Mouse (Mus musculus): ENCODE results near the gene Ush1g. TPM values are rescaled to one million over a fixed set of nuclear protein-coding genes. Genes with fewer than 3 reads are reported as not detected.

Ush1g gene
- total and polyA plus RNA-seq, 2 experiments from 2014 or later = 0.32 TPM; not detected in 1

- peak; percentile 4; the same call in 1 of the 2 replicates for TF ChIP-seq CTCF (IDR thresholded peaks at IDR 0.05)
Observed at GRCm38 (mm10) chr11:115329339-115329738, 7.5 kb upstream of the Ush1g start.

GRCm38 (mm10) chr11:115326730-115327129, 4.9 kb upstream of the Ush1g start:
- no peak overlapping the region for H3K9ac ChIP-seq (replicated peaks; ENCODE audit: low read length, poor library complexity, severe bottlenecking)
- WGBS = 77% methylated on average over 7 of the region's 7 CpGs
- H3K27ac ChIP-seq (ENCODE audit: low read depth, low read length) = no peak overlapping the region
- H3K36me3 ChIP-seq (ENCODE audit: insufficient read depth, low read length) = no peaks in the 10 kb centered on the region
- ATAC-seq (ENCODE audit: low FRiP score) (no peak), DNase-seq (ENCODE audit: low spot score) (no peak)
- TF ChIP-seq CTCF (IDR thresholded peaks at IDR 0.05) = no peak
- H3K9me3 ChIP-seq (ENCODE audit: low read length) = no peaks in the 10 kb centered on the region
- H3K4me3 ChIP-seq (ENCODE audit: low read depth, low read length) = no peak overlapping the region
- no peaks in the 10 kb centered on the region for H3K4me1 ChIP-seq (ENCODE audit: insufficient read depth, low read length)
- no peak overlapping the region for H3K4me2 ChIP-seq (ENCODE audit: low read depth, low read length, poor library complexity, severe bottlenecking)
- H3K27me3 ChIP-seq (ENCODE audit: insufficient read depth, low read length) = peaks cover 21% of the 10 kb centered on the region

More at GRCm38 (mm10) chr11:115329339-115329738, 7.5 kb upstream of the Ush1g start:
- WGBS = 70% methylated on average over 15 of the region's 15 CpGs
- H3K4me3 ChIP-seq (ENCODE audit: low read depth, low read length) = no peak overlapping the region
- no peaks in the 10 kb centered on the region for H3K9me3 ChIP-seq (ENCODE audit: low read length)
- H3K9ac ChIP-seq (replicated peaks; ENCODE audit: low read length, poor library complexity, severe bottlenecking) = no peak overlapping the region
- 0 out of 2 replicates have a peak, but pooled peaks cover 3% of the 10 kb centered on the region for H3K27me3 ChIP-seq (ENCODE audit: insufficient read depth, low read length)
- no peaks in the 10 kb centered on the region for H3K36me3 ChIP-seq (ENCODE audit: insufficient read depth, low read length)
- 0 out of 2 replicates have a peak, but pooled peaks cover under 1% of the 10 kb centered on the region for H3K4me1 ChIP-seq (ENCODE audit: insufficient read depth, low read length)
- DNase-seq (ENCODE audit: low spot score) (no peak), ATAC-seq (ENCODE audit: low FRiP score) (no peak)
- H3K4me2 ChIP-seq (ENCODE audit: low read depth, low read length, poor library complexity, severe bottlenecking) = no peak overlapping the region
- no peak overlapping the region for H3K27ac ChIP-seq (ENCODE audit: low read depth, low read length)

- Histone ChIP-seq H3K4me1 (ENCODE audit: insufficient read depth, low read length) (no peaks in the 10 kb centered on the region), H3K4me3 (ENCODE audit: low read depth, low read length) (0 out of 2 replicates have a peak overlapping the region, but pooled peaks have one; percentile 9), H3K4me2 (ENCODE audit: low read depth, low read length, poor library complexity, severe bottlenecking) (0 out of 2 replicates have a peak overlapping the region, but pooled peaks have one; percentile 9), H3K9ac (replicated peaks; ENCODE audit: low read length, poor library complexity, severe bottlenecking) (0 out of 2 replicates have a peak overlapping the region, but pooled peaks have one; percentile 19), H3K27me3 (ENCODE audit: insufficient read depth, low read length) (peaks cover 51% of the 10 kb centered on the region), H3K36me3 (ENCODE audit: insufficient read depth, low read length) (no peaks in the 10 kb centered on the region), H3K27ac (ENCODE audit: low read depth, low read length) (no peak overlapping the region), H3K9me3 (ENCODE audit: low read length) (no peaks in the 10 kb centered on the region)
- no peak for TF ChIP-seq CTCF (IDR thresholded peaks at IDR 0.05)
- 20% methylated on average over 32 of the region's 32 CpGs for WGBS
- peak; percentile 13 for DNase-seq (ENCODE audit: low spot score)
- ATAC-seq (ENCODE audit: low FRiP score) = no peak
Observed at GRCm38 (mm10) chr11:115323354-115323753, 1.5 kb upstream of the Ush1g start.

DNA sequence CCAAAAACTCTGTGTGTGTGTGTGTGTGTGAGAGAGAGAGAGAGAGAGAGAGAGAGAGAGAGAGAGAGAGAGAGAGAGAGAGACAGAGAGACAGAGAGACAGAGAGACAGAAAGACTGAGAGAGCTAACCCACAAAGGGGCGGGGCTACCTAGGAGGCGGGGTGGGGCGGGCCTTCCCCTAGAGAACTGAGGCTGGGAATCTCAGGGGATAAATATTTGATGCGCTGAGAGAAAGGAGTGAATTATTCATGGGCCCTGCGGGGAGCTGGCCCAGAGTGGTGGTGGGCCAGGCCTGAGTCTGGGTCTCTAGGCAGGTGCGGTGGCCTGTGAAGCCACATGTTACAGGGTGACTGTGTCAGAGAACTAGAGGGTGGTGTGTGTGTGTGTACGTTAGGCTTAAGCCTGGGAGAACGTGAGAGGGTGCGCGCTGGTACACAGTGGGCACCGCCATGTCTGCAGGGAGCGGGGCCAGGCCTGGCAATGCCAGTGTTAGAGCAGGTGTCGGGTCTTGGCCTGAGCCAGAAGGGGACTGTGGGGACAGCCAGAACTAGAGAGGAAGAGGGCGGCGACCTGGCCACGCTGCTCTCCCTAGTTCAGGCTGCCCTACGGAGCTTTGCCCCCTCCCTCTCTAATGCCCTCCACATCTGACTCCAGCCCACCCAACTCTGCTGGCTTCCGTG, 2.0 kb downstream of the Ush1g start:
- Histone ChIP-seq H3K4me1 (ENCODE audit: insufficient read depth, low read length) (no peaks in the 10 kb centered on the region), H3K4me2 (ENCODE audit: low read depth, low read length, poor library complexity, severe bottlenecking) (no peak overlapping the region), H3K27ac (ENCODE audit: low read depth, low read length) (no peak overlapping the region), H3K27me3 (ENCODE audit: insufficient read depth, low read length) (peaks cover 79% of the 10 kb centered on the region), H3K9me3 (ENCODE audit: low read length) (no peaks in the 10 kb centered on the region), H3K9ac (replicated peaks; ENCODE audit: low read length, poor library complexity, severe bottlenecking) (no peak overlapping the region), H3K36me3 (ENCODE audit: insufficient read depth, low read length) (no peaks in the 10 kb centered on the region), H3K4me3 (ENCODE audit: low read depth, low read length) (no peak overlapping the region)
- whole genome bisulfite sequencing = 8% methylated on average over 17 of the region's 18 CpGs
- TF ChIP-seq CTCF (IDR thresholded peaks at IDR 0.05) = no peak
- DNase-seq (ENCODE audit: low spot score) (no peak), ATAC-seq (ENCODE audit: low FRiP score) (no peak)

GRCm38 (mm10) chr11:115318245-115319027, 3.4 kb downstream of the Ush1g start:
- no peaks in the 10 kb centered on the region for H3K4me1 ChIP-seq (ENCODE audit: insufficient read depth, low read length)
- WGBS = 3% methylated on average over 63 of the region's 63 CpGs
- peak; percentile 11 for DNase-seq (ENCODE audit: low spot score)
- H3K9me3 ChIP-seq (ENCODE audit: low read length) = no peaks in the 10 kb centered on the region
- H3K36me3 ChIP-seq (ENCODE audit: insufficient read depth, low read length) = no peaks in the 10 kb centered on the region
- 0 out of 2 replicates have a peak overlapping the region, but pooled peaks have one; percentile 2 for H3K4me2 ChIP-seq (ENCODE audit: low read depth, low read length, poor library complexity, severe bottlenecking)
- ATAC-seq (ENCODE audit: low FRiP score) = no peak
- H3K27ac ChIP-seq (ENCODE audit: low read depth, low read length) = no peak overlapping the region
- peaks cover 86% of the 10 kb centered on the region for H3K27me3 ChIP-seq (ENCODE audit: insufficient read depth, low read length)
- no peak for TF ChIP-seq CTCF (IDR thresholded peaks at IDR 0.05)
- H3K9ac ChIP-seq (replicated peaks; ENCODE audit: low read length, poor library complexity, severe bottlenecking) = no peak overlapping the region
- H3K4me3 ChIP-seq (ENCODE audit: low read depth, low read length) = 0 out of 2 replicates have a peak overlapping the region, but pooled peaks have one; percentile 9

- 57% methylated on average over 7 of the region's 7 CpGs for WGBS
- no peaks in the 10 kb centered on the region for H3K36me3 ChIP-seq (ENCODE audit: insufficient read depth, low read length)
- H3K9ac ChIP-seq (replicated peaks; ENCODE audit: low read length, poor library complexity, severe bottlenecking) = no peak overlapping the region
- no peaks in the 10 kb centered on the region for H3K4me1 ChIP-seq (ENCODE audit: insufficient read depth, low read length)
- H3K9me3 ChIP-seq (ENCODE audit: low read length) = no peaks in the 10 kb centered on the region
- DNase-seq (ENCODE audit: low spot score) (no peak), ATAC-seq (ENCODE audit: low FRiP score) (no peak)
- H3K4me3 ChIP-seq (ENCODE audit: low read depth, low read length) = no peak overlapping the region
- peaks cover 76% of the 10 kb centered on the region for H3K27me3 ChIP-seq (ENCODE audit: insufficient read depth, low read length)
- no peak for TF ChIP-seq CTCF (IDR thresholded peaks at IDR 0.05)
- H3K27ac ChIP-seq (ENCODE audit: low read depth, low read length) = no peak overlapping the region
- H3K4me2 ChIP-seq (ENCODE audit: low read depth, low read length, poor library complexity, severe bottlenecking) = no peak overlapping the region
Observed at GRCm38 (mm10) chr11:115317204-115317603, 4.6 kb downstream of the Ush1g start.
